12 mouse cellular contexts compared by ENCODE assay signal in the genomic region with DNA sequence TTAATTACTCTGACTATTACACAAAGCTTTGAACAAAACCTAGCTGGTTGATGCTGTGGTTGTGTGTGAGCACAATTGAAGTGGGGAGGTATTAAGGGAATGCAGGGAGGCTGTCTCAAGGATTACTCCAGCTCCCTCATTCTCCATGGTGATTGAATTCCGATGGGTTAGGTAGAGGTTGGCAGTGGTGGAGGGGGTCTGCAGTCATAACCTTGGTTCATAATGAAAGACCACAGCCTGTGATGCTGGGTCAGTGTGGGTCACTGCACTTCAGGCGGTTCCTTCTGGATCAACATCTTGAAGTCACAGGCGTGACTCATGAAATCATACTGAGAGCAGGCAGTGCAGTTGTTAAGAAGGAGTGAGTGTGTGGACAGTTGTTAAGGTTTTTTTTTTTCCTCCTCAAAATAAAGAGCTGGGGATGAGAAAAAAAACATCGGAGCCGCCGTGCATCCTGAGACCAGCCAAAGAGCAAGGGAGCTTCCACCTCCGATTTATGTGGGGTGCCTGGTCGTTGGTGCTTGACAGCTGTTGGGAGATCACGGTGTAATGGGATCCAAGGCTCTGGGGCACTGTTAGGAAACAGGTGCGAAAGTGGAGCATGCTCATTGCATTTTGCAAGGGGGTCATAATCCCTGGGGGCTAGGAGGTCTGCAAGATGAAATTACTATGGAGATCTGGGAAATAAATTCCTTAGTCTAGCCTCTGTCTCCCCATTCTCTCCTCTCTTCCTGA.
DNase-seq lines count a peak whose midpoint lies in the region; ATAC-seq and TF ChIP-seq lines count a peak whose summit lies in the region.
"Had no signal": no experiment of that assay in that cellular context is flagged by ENCODE, and none has a peak within 500 bp of the region (broad histone marks: within the 10 kb centered on the region; RNA-seq: fewer than 3 reads in every experiment).

No protein-coding gene starts in this region.

- peaks cover 33% of the 10 kb centered on the region for H3K4me1 ChIP-seq in midbrain, embryonic 11.5 days (ENCODE audit: control insufficient read depth, insufficient read depth, low read length)
- no peaks in the 10 kb centered on the region; the same call in 1 of the 2 replicates for H3K4me1 ChIP-seq in midbrain, postnatal 0 days (ENCODE audit: insufficient read depth, low read length)
- peaks cover 52% of the 10 kb centered on the region for H3K4me1 ChIP-seq in limb, embryonic 10.5 days
- no peaks in the 10 kb centered on the region for H3K4me1 ChIP-seq in stomach, embryonic 16.5 days (ENCODE audit: control insufficient read depth, insufficient read depth, low read length)
- peaks cover 31% of the 10 kb centered on the region for H3K4me1 ChIP-seq in heart, embryonic 10.5 days

- H3K27ac ChIP-seq in midbrain, embryonic 11.5 days (ENCODE audit: low read depth, low read length) = peak overlapping the region; percentile 38
- no peak overlapping the region for H3K27ac ChIP-seq in midbrain, postnatal 0 days (ENCODE audit: low read depth, low read length)
- H3K27ac ChIP-seq in limb, embryonic 10.5 days = peak overlapping the region; percentile 6; the same call in 1 of the 2 replicates
- peak overlapping the region; percentile 49 for H3K27ac ChIP-seq in stomach, embryonic 16.5 days (ENCODE audit: low read length)
- no peak overlapping the region for H3K27ac ChIP-seq in heart, embryonic 10.5 days

- H3K4me3 ChIP-seq in midbrain, embryonic 11.5 days (ENCODE audit: low read depth, low read length) = no peak overlapping the region
- H3K4me3 ChIP-seq in midbrain, postnatal 0 days (ENCODE audit: low read depth, low read length) = no peak overlapping the region
- no peak overlapping the region for H3K4me3 ChIP-seq in limb, embryonic 10.5 days
- no peak overlapping the region for H3K4me3 ChIP-seq in stomach, embryonic 16.5 days (replicated peaks; ENCODE audit: low read length)
- H3K4me3 ChIP-seq in heart, embryonic 10.5 days = no peak overlapping the region

- no peaks in the 10 kb centered on the region for H3K9me3 ChIP-seq in midbrain, embryonic 11.5 days (ENCODE audit: control insufficient read depth, low read length)
- no peaks in the 10 kb centered on the region for H3K9me3 ChIP-seq in midbrain, postnatal 0 days (ENCODE audit: low read length)
- no peaks in the 10 kb centered on the region for H3K9me3 ChIP-seq in limb, embryonic 10.5 days (replicated peaks)
- H3K9me3 ChIP-seq in stomach, embryonic 16.5 days (replicated peaks; ENCODE audit: control insufficient read depth, low read length) = no peaks in the 10 kb centered on the region
- no peaks in the 10 kb centered on the region for H3K9me3 ChIP-seq in heart, embryonic 10.5 days

- H3K36me3 ChIP-seq in midbrain, embryonic 11.5 days (ENCODE audit: control insufficient read depth, insufficient read depth, low read length) = no peaks in the 10 kb centered on the region
- H3K36me3 ChIP-seq in midbrain, postnatal 0 days (ENCODE audit: insufficient read depth, low read length) = no peaks in the 10 kb centered on the region
- H3K36me3 ChIP-seq in limb, embryonic 10.5 days = no peaks in the 10 kb centered on the region
- no peaks in the 10 kb centered on the region for H3K36me3 ChIP-seq in stomach, embryonic 16.5 days (ENCODE audit: control insufficient read depth, insufficient read depth, low read length)
- no peaks in the 10 kb centered on the region for H3K36me3 ChIP-seq in heart, embryonic 10.5 days

- TF ChIP-seq CTCF in midbrain, postnatal 0 days (IDR thresholded peaks at IDR 0.05) = no peak

- peak; percentile 75 for ATAC-seq in midbrain, embryonic 11.5 days (ENCODE audit: low FRiP score)
- ATAC-seq in midbrain, postnatal 0 days (ENCODE audit: low FRiP score) = no peak
- no peak for ATAC-seq in stomach, embryonic 16.5 days (ENCODE audit: insufficient read depth, low FRiP score)

- WGBS in midbrain, embryonic 11.5 days = 25% methylated on average over 10 of the region's 10 CpGs
- 24% methylated on average over 10 of the region's 10 CpGs for WGBS in midbrain, postnatal 0 days
- 55% methylated on average over 10 of the region's 10 CpGs for WGBS in limb, embryonic 10.5 days
- 69% methylated on average over 10 of the region's 10 CpGs for WGBS in stomach, embryonic 16.5 days
- 75% methylated on average over 10 of the region's 10 CpGs for WGBS in heart, embryonic 10.5 days

- no peak for DNase-seq in midbrain, embryonic 11.5 days (ENCODE audit: low spot score, missing footprints)
- no peak for DNase-seq in midbrain, postnatal 0 days (ENCODE audit: low spot score)
- peak; percentile 51 for DNase-seq in embryo, embryonic 9.5 days (ENCODE audit: extremely low spot score)
- DNase-seq in limb, embryonic 10.5 days (ENCODE audit: low spot score) = no peak
- DNase-seq in cerebellum, postnatal 4 days (ENCODE audit: low spot score in 2 of 2) = no peak
- no peak for DNase-seq in heart, embryonic 10.5 days (ENCODE audit: low spot score)
- DNase-seq in urinary bladder, postnatal 10 days (ENCODE audit: low spot score) = no peak
- DNase-seq: heart, adult 18-20 months; left cerebral cortex, postnatal 4 days; thymus, postnatal 36 days had no signal

- no peak overlapping the region for H3K9ac ChIP-seq in midbrain, embryonic 11.5 days (ENCODE audit: low read length)
- H3K9ac ChIP-seq in midbrain, postnatal 0 days (replicated peaks; ENCODE audit: low read length, poor library complexity, severe bottlenecking) = no peak overlapping the region
- H3K9ac ChIP-seq in stomach, embryonic 16.5 days (ENCODE audit: low read length) = no peak overlapping the region
- H3K9ac ChIP-seq: lung, embryonic 14.5 days had no signal

- no peaks in the 10 kb centered on the region for H3K27me3 ChIP-seq in midbrain, embryonic 11.5 days (ENCODE audit: control insufficient read depth, insufficient read depth, low read length)
- no peaks in the 10 kb centered on the region for H3K27me3 ChIP-seq in midbrain, postnatal 0 days (ENCODE audit: insufficient read depth, low read length)
- H3K27me3 ChIP-seq in limb, embryonic 10.5 days (ENCODE audit: low read depth, poor library complexity, severe bottlenecking) = peaks cover 21% of the 10 kb centered on the region; the same call in 1 of the 2 replicates
- no peaks in the 10 kb centered on the region for H3K27me3 ChIP-seq in stomach, embryonic 16.5 days (ENCODE audit: control insufficient read depth, insufficient read depth, low read length)
- no peaks in the 10 kb centered on the region for H3K27me3 ChIP-seq in heart, embryonic 10.5 days (ENCODE audit: insufficient read depth, poor library complexity, severe bottlenecking)

- H3K4me2 ChIP-seq in midbrain, embryonic 11.5 days = no peak overlapping the region
- no peak overlapping the region for H3K4me2 ChIP-seq in midbrain, postnatal 0 days (ENCODE audit: low read depth, low read length, poor library complexity, severe bottlenecking)
- H3K4me2 ChIP-seq in stomach, embryonic 16.5 days (ENCODE audit: low read depth, low read length) = no peak overlapping the region
- H3K4me2 ChIP-seq: lung, embryonic 14.5 days had no signal

Comparison
In these comparisons a context has a peak if more than half of its experiments do, and no peak if none do; other contexts are left out.
1. H3K27ac ChIP-seq: peak in midbrain, embryonic 11.5 days (single experiment), limb, embryonic 10.5 days (single experiment) and stomach, embryonic 16.5 days (single experiment); none in midbrain, postnatal 0 days (single experiment) and heart, embryonic 10.5 days (single experiment).